Mouse (Mus musculus) leukemia stem cell, adult 10-12 weeks (primary cell): ENCODE data around the gene Eed. TPM values are rescaled to one million over a fixed set of nuclear protein-coding genes. Genes with fewer than 3 reads are reported as not detected.

Experiments
- polyA plus RNA-seq: library from polyadenylated mRNA; stranded (reverse); fragments of >175 nt; gene quantifications from 2 replicates; pipeline ENCODE4 v1.2.3, GENCODE M21; 2012; ENCODE audit warnings: low replicate concordance

Gene Eed
- 35.9 and 49.1 TPM in 2 replicates for polyA plus RNA-seq

GRCm38 (mm10) chr7:89980485-89981422 is at the start of gene Eed:
Gene Eed (minus strand): TSS chr7:89980983.

GRCm38 (mm10) chr7:89940571-89941463 is 40.0 kb downstream of the Eed start, which contains the start of gene Hikeshi:
Gene Hikeshi (minus strand): TSS chr7:89941204.

Other genes starting within 250 kb of the Eed start
- not detected in 2 replicates for gene Ccdc81, start 77.4 kb downstream of the Eed start, polyA plus RNA-seq
- 8.7 and 11.4 TPM in 2 replicates for gene Hikeshi, start 39.8 kb downstream of the Eed start, polyA plus RNA-seq
- 98.4 and 168 TPM in 2 replicates for gene Picalm, start 149.2 kb upstream of the Eed start, polyA plus RNA-seq